8 mouse cellular contexts compared by ENCODE assay signal in genomic region chr4:81178047-81178781, GRCm38 (mm10).
DNase-seq lines count a peak whose midpoint lies in the region; ATAC-seq lines count a peak whose summit lies in the region.

No protein-coding gene starts in this region.

- H3K4me1 ChIP-seq in heart, embryonic 15.5 days (replicated peaks) = peaks cover 8% of the 10 kb centered on the region
- H3K4me1 ChIP-seq in embryonic facial prominence, embryonic 12.5 days = no peaks in the 10 kb centered on the region
- peaks cover 15% of the 10 kb centered on the region for H3K4me1 ChIP-seq in kidney, embryonic 16.5 days (ENCODE audit: insufficient read depth, low read length)
- H3K4me1 ChIP-seq in midbrain, embryonic 13.5 days (replicated peaks) = 0 out of 2 replicates have a peak, but pooled peaks cover 5% of the 10 kb centered on the region

- no peaks in the 10 kb centered on the region for H3K36me3 ChIP-seq in heart, embryonic 15.5 days
- H3K36me3 ChIP-seq in embryonic facial prominence, embryonic 12.5 days = no peaks in the 10 kb centered on the region
- no peaks in the 10 kb centered on the region for H3K36me3 ChIP-seq in kidney, embryonic 16.5 days (ENCODE audit: insufficient read depth, low read length)
- no peaks in the 10 kb centered on the region for H3K36me3 ChIP-seq in midbrain, embryonic 13.5 days

- H3K27ac ChIP-seq in heart, embryonic 15.5 days = peak overlapping the region; percentile 40; the same call in 1 of the 2 replicates
- H3K27ac ChIP-seq in embryonic facial prominence, embryonic 12.5 days = no peak overlapping the region
- H3K27ac ChIP-seq in kidney, embryonic 16.5 days (ENCODE audit: low read length) = peak overlapping the region; percentile 59
- no peak overlapping the region for H3K27ac ChIP-seq in midbrain, embryonic 13.5 days

- H3K9ac ChIP-seq in heart, embryonic 15.5 days = no peak overlapping the region
- no peak overlapping the region for H3K9ac ChIP-seq in embryonic facial prominence, embryonic 12.5 days
- 0 out of 2 replicates have a peak overlapping the region, but pooled peaks have one; percentile 6 for H3K9ac ChIP-seq in kidney, embryonic 16.5 days (replicated peaks; ENCODE audit: low read length)
- H3K9ac ChIP-seq in midbrain, embryonic 13.5 days (replicated peaks) = no peak overlapping the region

- no peaks in the 10 kb centered on the region for H3K9me3 ChIP-seq in heart, embryonic 15.5 days (replicated peaks)
- H3K9me3 ChIP-seq in embryonic facial prominence, embryonic 12.5 days = no peaks in the 10 kb centered on the region
- H3K9me3 ChIP-seq in kidney, embryonic 16.5 days (ENCODE audit: low read length) = no peaks in the 10 kb centered on the region
- H3K9me3 ChIP-seq in midbrain, embryonic 13.5 days = no peaks in the 10 kb centered on the region

- no peak for ATAC-seq in heart, embryonic 15.5 days (replicated peaks; ENCODE audit: insufficient number of reproducible peaks, insufficient read depth, low FRiP score, low read depth)
- 0 out of 2 replicates have a peak, but pooled peaks have one; percentile 32 for ATAC-seq in embryonic facial prominence, embryonic 12.5 days (ENCODE audit: insufficient number of reproducible peaks, insufficient read depth, low FRiP score, low TSS enrichment)
- peak; percentile 39 for ATAC-seq in kidney, embryonic 16.5 days (ENCODE audit: low FRiP score, low TSS enrichment)
- ATAC-seq in midbrain, embryonic 13.5 days = peak; percentile 79
- no peak for ATAC-seq in cerebellum, adult (ENCODE audit: insufficient number of reproducible peaks, low FRiP score, low TSS enrichment)

- no peak overlapping the region for H3K4me2 ChIP-seq in heart, embryonic 15.5 days
- H3K4me2 ChIP-seq in embryonic facial prominence, embryonic 12.5 days (replicated peaks) = no peak overlapping the region
- H3K4me2 ChIP-seq in kidney, embryonic 16.5 days (replicated peaks; ENCODE audit: low read depth, low read length) = no peak overlapping the region; the same call in 1 of the 2 replicates
- H3K4me2 ChIP-seq in midbrain, embryonic 13.5 days (replicated peaks) = no peak overlapping the region

- H3K4me3 ChIP-seq in heart, embryonic 15.5 days = no peak overlapping the region
- no peak overlapping the region for H3K4me3 ChIP-seq in embryonic facial prominence, embryonic 12.5 days
- H3K4me3 ChIP-seq in kidney, embryonic 16.5 days (ENCODE audit: low read length) = no peak overlapping the region
- H3K4me3 ChIP-seq in midbrain, embryonic 13.5 days (replicated peaks) = no peak overlapping the region

- 65% methylated on average over 14 of the region's 14 CpGs for WGBS in heart, embryonic 15.5 days
- 71% methylated on average over 14 of the region's 14 CpGs for WGBS in embryonic facial prominence, embryonic 12.5 days
- 63% methylated on average over 14 of the region's 14 CpGs for WGBS in kidney, embryonic 16.5 days
- 84% methylated on average over 14 of the region's 14 CpGs for WGBS in midbrain, embryonic 13.5 days

- H3K27me3 ChIP-seq in heart, embryonic 15.5 days = no peaks in the 10 kb centered on the region
- no peaks in the 10 kb centered on the region for H3K27me3 ChIP-seq in embryonic facial prominence, embryonic 12.5 days
- no peaks in the 10 kb centered on the region for H3K27me3 ChIP-seq in kidney, embryonic 16.5 days (ENCODE audit: insufficient read depth, low read length)
- H3K27me3 ChIP-seq in midbrain, embryonic 13.5 days = no peaks in the 10 kb centered on the region

- DNase-seq in heart, adult 18-20 months = no peak
- no peak for DNase-seq in right cerebral cortex, postnatal 36 days (ENCODE audit: low spot score in 2 of 2)
- no peak for DNase-seq in adrenal gland, adult 2 months

Comparison
In these comparisons a context has a peak if more than half of its experiments do, and no peak if none do; other contexts are left out.
1. ATAC-seq: peak in embryonic facial prominence, embryonic 12.5 days (single experiment), kidney, embryonic 16.5 days (single experiment) and midbrain, embryonic 13.5 days (single experiment); none in heart, embryonic 15.5 days (single experiment) and cerebellum, adult (single experiment).
2. H3K27ac ChIP-seq: peak in heart, embryonic 15.5 days (single experiment) and kidney, embryonic 16.5 days (single experiment); none in embryonic facial prominence, embryonic 12.5 days (single experiment) and midbrain, embryonic 13.5 days (single experiment).